Mouse (Mus musculus): ENCODE data around the gene Tmem53.
A peak's percentile ranks its signal among the peaks of the same experiment; 100 is the strongest.

Tmem53 gene

DNA sequence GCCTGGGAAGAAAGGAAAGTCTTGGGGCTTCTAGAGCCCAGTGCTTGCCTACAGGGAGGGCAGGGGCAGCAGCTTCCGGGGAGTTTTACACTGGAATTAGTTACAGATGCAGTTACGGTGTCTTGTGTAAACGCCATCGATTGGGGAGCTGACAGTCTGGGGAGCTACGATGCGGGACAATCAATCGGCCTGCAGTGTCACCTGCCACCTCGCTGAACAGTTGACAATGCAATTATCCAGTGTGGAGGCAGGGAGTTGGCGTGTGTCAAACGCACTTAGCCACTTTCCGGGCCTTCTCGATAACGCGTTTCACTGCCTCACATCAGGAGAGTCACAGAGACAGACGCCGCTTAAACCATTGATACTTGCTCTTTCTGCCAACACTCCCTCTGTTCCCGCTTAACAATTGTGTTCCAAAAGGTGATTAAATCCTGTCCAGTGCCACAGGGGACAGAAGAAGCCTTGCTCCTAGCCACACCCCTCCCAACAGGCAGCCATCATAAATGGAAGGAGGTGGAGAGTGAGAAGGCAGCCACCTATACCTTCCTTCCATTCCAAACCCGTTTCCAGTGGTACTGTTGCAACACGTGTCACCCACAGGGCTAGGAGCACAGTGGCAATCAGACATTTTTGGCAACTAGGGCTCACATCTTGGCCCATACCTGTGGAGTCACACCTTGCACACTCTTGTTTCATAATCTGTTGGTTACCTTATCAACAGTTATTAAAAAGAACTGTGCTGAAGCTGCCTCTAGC lies 29.5 kb downstream of the Tmem53 start:
- DNase-seq (ENCODE audit: low spot score), result no peak

GRCm38 (mm10) chr4:117283271-117284191 lies 31.8 kb downstream of the Tmem53 start:
- peak; percentile 75 for DNase-seq (ENCODE audit: low spot score)

DNA sequence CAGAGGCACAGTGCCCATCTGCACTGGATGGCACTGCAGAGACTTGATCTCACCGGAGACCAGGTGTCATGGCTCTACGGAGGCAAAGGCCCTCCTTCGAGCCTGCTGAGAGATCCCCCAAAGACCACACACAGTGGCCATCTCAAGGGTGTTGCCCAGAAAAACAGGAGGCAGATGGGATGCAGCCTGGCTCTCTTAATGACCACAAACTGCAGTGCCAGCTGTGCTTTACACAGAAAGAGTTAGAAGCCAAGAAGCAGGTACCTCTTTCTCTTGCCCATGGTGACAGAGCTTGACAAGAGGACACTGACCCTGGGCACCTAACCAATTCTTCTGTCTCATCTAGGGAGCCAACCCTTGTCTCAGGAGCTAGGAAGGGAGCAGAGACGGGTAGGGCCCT lies 32.6 kb downstream of the Tmem53 start:
- no peak for DNase-seq (ENCODE audit: low spot score)

DNA sequence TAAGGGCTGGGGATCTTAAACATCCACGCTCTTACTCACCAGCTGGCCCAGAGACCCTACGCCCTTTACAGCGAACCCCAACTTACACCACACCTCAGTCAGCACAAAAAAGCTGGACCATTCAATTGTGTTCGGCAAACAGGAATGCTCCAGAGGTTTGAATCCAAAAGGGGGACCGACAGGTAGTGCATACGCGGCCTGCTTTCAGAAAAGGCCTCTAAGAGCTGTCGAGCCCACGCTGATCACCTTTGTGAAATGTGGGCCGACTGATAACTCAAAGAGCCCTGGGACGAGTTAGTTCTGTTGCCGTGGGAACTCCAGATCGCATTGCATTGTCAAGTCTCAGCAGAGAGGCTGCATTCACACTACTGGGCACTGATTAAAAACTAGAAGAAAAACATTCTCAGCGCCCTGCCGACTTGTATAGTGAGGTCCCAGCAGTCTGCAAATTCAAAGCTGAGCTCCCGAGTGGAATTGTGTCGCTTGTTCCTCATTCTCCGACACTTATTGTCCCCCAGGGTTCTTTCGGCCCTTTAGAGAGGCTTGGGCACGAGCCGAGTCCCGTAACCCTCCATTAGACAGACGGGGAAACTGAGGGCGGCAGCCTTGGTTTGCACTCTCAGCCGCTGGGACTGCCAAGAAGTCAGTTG lies 36.7 kb downstream of the Tmem53 start:
- peak; percentile 59 for DNase-seq (ENCODE audit: low spot score)

DNA sequence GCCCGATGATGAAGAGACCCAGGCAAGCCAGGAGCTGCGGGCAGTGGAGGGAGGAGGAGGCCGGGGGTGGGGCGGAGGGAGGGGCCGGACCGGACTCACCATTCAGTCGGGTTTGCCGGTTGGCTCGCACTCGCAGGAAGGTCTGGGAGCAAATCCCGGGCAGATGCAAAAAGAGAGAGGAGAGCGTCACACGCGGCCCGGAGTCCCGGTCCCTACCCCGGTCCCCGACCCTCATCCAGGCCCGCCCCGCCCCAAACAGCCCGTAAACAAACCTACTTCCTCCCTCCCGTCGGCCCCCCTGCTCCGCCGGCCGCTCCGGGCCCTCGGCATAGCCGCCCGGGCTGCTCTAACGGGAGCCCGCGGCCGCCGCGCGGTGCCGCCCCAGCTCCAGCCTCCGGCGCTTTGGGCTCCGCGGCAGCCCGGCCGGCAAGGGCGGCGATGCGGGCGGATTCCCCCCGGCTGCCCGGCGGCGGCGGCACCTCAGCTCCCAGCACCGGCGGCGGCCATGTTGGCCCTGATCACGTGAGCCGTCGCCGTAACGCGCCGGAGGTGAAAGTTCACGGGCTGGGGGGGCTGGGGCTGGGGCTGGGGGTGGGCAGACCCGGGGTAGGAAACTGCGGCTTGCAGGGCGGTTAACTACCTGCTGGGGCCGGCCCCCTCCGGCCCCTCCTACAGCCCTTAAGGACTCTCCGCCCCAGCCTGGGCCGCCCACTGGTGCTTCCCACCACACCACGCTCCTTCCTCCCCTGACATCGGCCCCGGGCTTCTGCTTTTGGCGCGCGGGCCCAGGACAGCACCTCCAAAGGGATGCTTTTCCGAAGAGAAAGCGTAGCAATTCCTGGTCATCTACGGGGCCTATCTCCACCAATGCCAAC lies 37.4 kb downstream of the Tmem53 start:
- DNase-seq (ENCODE audit: low spot score), result peak; percentile 87

GRCm38 (mm10) chr4:117291696-117292095 lies 39.9 kb downstream of the Tmem53 start:
- DNase-seq (ENCODE audit: low spot score), result no peak

DNA sequence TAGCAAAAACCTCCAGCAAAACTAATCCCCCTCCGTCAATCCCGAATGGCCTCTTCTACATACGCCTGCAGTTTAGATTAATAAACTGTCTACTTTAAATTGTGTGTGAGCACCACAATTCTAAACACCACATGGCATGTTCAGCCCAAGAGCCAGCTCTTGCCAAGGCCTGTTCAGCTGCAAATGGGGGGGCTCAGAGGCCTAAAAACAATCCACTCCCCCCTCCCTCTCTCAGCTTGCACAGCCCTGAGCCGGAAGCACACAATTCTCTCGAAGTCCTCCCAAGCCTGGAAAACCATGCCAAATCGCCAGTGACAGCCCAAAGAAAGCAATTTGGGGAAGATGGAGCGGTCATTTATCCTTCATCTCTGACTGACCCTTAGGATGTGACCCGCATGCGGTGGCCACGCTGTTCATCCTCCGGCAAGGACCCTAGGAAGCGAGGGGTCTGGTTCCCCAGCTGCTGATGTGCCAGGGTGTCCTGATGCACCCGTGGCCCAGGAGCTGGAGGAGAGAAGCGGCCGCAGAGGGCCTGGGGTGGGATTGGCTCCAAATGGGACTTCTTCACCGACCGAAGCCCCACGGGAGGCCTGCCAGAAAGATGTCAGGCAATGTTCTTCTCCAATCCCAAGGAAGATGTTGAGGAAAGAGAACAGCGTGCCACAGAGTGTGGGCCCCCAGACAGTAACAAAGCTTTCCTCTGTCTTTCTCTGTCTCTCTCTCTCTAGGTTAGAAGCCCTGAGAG lies 45.3 kb downstream of the Tmem53 start:
- no peak for DNase-seq (ENCODE audit: low spot score)

- DNase-seq (ENCODE audit: low spot score), result no peak
Observed at GRCm38 (mm10) chr4:117297819-117298218, 46.1 kb downstream of the Tmem53 start.

- DNase-seq (ENCODE audit: low spot score), result no peak
Observed at GRCm38 (mm10) chr4:117299921-117300320, 48.2 kb downstream of the Tmem53 start.

- DNase-seq (ENCODE audit: low spot score), result no peak
Observed at GRCm38 (mm10) chr4:117302027-117302806, 50.5 kb downstream of the Tmem53 start.

- DNase-seq (ENCODE audit: low spot score), result no peak
Observed at GRCm38 (mm10) chr4:117303581-117304238, 52.0 kb downstream of the Tmem53 start.

DNA sequence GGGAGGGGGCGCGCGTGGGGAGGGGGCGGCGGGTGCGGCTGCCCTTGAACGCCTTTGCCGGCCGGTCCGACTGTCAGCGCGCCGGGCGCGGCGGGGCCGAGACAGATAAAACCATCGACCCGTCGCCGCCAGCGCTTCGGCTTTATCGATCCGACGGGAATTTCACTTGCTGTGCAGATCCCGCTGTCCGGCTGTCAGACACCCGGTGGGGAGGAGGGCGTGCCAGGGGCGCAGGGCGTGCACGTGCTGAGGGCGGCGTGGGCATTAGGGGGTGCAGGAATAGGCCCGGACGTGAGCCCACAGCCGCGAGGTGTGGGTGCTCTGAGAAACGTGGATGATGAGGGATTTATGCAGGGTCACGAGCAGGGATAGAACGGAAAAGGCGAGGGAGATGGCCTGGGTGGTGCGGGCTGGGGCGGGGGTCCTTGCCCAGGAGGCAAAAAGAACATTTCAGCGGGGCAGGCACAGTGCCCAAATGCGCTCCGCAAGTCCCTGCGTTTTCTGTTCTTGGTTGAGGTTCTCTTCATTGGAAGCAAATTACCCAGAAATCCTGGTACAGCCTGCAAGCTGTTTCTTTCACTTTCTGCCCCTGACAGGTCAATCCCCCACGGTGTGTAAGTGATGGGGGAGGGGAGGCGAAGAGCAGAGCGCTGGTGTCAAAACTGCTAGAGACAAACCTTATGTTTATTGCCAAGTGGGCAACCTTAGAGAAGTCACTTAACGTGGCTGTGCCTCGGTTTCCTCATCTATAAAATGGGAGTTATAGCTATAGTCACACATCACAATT lies 52.7 kb downstream of the Tmem53 start:
- DNase-seq (ENCODE audit: low spot score), result peak; percentile 51

GRCm38 (mm10) chr4:117305461-117305860 lies 53.7 kb downstream of the Tmem53 start:
- DNase-seq (ENCODE audit: low spot score), result no peak

DNA sequence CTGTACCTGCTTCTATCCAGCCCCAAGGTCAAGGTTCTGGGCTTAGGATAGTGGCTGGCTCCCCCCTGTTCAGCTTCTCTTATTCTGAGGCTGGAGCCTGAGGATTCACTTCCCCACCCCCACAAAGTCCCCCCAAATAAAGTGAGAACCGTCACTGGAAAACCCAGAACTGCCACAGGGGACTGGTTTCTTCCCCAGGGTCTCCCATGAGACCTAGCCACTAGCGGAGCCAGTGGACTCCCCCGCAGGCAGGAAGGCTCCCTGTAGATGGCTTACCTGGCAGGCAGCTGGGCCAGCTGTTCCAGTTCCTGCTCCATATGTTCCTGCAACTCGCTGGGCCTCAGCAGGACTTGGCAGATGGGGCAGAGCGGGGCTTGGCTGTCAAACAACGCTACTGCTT lies 55.5 kb downstream of the Tmem53 start:
- no peak for DNase-seq (ENCODE audit: low spot score)

- DNase-seq (ENCODE audit: low spot score), result no peak
Observed at GRCm38 (mm10) chr4:117309427-117309826, 57.7 kb downstream of the Tmem53 start.

GRCm38 (mm10) chr4:117311891-117312290 lies 60.1 kb downstream of the Tmem53 start:
- peak; percentile 19 for DNase-seq (ENCODE audit: low spot score)

DNA sequence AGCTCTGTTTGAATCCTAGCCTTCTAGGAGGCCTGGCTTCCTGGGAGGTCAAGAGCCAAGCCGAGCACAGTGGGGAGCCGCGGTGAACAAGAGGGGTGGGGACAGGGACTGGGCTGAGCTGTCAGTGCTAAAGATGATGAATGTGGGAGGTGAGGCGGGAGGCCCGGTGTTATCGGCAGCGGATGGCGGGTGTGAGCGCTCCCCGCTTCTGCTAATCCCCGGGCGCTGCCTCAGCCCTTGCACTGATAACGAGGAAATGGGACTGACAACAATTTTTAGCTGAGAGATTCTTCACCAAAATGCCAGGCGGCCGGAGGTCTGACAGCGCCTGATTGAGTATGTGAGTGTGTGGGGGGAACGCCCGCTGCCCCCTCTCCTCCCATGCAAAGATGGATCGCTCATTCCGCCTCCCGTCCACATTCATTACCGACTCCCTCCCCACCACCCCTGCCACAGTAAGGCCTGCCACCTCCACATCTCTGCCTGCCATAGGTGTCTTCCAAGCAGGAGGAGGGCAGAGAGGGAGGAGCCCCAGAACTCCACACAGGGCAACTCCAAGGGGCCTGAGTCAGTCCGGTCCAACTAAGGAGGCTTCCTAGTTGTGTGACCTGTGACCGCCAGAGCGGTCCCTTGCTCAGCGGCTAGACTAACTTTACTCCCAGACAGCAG lies 60.8 kb downstream of the Tmem53 start:
- peak; percentile 49 for DNase-seq (ENCODE audit: low spot score)

- DNase-seq (ENCODE audit: low spot score), result peak; percentile 72
Observed at GRCm38 (mm10) chr4:117313085-117313424, 61.3 kb downstream of the Tmem53 start.
